Mouse (Mus musculus) forebrain, embryonic 10.5 days (tissue): ENCODE data around the gene Adcy5. TPM values are rescaled to one million over a fixed set of nuclear protein-coding genes. Genes with fewer than 3 reads are reported as not detected.

Experiments used
- DNase-seq: peaks from one replicate; pipeline ENCODE4 v3.0.0-alpha.2; 2017; ENCODE audit warnings: low spot score; ENCODE audit errors: extremely low spot score
- H3K27ac ChIP-seq: fragments of 300-500 bp; sonication (generic); 2 replicates; pipeline ENCODE4 v1.5.1; 2016; ENCODE audit warnings: mild to moderate bottlenecking
- H3K27me3 ChIP-seq: fragments of 300-500 bp; sonication (generic); 2 replicates; pipeline ENCODE4 v1.6.1; 2016; ENCODE audit warnings: mild to moderate bottlenecking; ENCODE audit not compliant: poor library complexity, severe bottlenecking
- H3K36me3 ChIP-seq: fragments of 300-500 bp; sonication (generic); replicated peaks from 2 replicates; pipeline ENCODE4 v1.6.1; 2016; ENCODE audit warnings: mild to moderate bottlenecking, moderate library complexity
- H3K4me1 ChIP-seq: fragments of 300-500 bp; sonication (generic); 2 replicates; pipeline ENCODE4 v1.6.1; 2016
- H3K4me3 ChIP-seq: fragments of 300-500 bp; sonication (generic); 2 replicates; pipeline ENCODE4 v1.5.1; 2016; ENCODE audit warnings: mild to moderate bottlenecking, moderate library complexity
- H3K9me3 ChIP-seq: fragments of 300-500 bp; sonication (generic); 2 replicates; pipeline ENCODE4 v1.6.1; 2016; ENCODE audit warnings: mild to moderate bottlenecking, moderate library complexity
- WGBS: fragments of 180-500 bp; shearing (Covaris S2); methylation state at CpG from one replicate; pipeline ENCODE4 v1.1.7; 2016; 5-methylcytosine and 5-hydroxymethylcytosine counted together
- polyA plus RNA-seq: library from polyadenylated mRNA; unstranded; fragments of >200 nt; fragmentation: Nextera tagmentation; extraction: Ambion mirVana; gene quantifications from 2 replicates; pipeline ENCODE4 v1.2.1, GENCODE M21; 2016

The Adcy5 gene
- polyA plus RNA-seq, 1 experiment from 2014 or later: 0.67 TPM

DNA sequence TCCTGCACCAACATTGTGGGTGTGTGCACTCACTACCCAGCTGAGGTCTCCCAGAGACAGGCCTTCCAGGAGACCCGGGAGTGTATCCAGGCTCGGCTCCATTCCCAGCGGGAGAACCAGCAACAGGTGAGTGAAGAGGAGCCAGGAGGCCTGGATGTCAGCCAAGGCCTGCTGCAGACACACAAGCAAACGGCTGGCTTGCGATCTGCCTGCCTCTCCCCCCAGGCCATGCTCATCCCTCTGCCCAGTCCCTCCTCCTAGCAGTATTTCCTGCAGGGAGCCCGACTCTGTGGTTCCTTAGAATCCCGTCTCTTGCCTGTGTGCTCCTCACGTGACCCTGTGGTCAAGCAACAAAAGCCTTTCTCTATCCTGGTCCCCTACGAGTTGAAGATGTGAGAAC, 94.1 kb downstream of the Adcy5 start:
- WGBS: 56% methylated on average over 9 of the region's 9 CpGs
- no peaks in the 10 kb centered on the region for H3K36me3 ChIP-seq
- no peak overlapping the region for H3K4me3 ChIP-seq
- no peaks in the 10 kb centered on the region for H3K9me3 ChIP-seq
- DNase-seq: no peak
- peaks cover 17% of the 10 kb centered on the region; the same call in 1 of the 2 replicates for H3K4me1 ChIP-seq
- no peak overlapping the region for H3K27ac ChIP-seq
- no peaks in the 10 kb centered on the region for H3K27me3 ChIP-seq

- Histone ChIP-seq H3K27ac (no peak overlapping the region), H3K4me1 (peaks cover 17% of the 10 kb centered on the region; the same call in 1 of the 2 replicates), H3K9me3 (no peaks in the 10 kb centered on the region), H3K36me3 (no peaks in the 10 kb centered on the region), H3K4me3 (no peak overlapping the region), H3K27me3 (no peaks in the 10 kb centered on the region)
- no peak for DNase-seq
- 91% methylated on average over 6 of the region's 6 CpGs for WGBS
These were observed 95.1 kb downstream of the Adcy5 start for GRCm38 (mm10) chr16:35249763-35250162.

DNA sequence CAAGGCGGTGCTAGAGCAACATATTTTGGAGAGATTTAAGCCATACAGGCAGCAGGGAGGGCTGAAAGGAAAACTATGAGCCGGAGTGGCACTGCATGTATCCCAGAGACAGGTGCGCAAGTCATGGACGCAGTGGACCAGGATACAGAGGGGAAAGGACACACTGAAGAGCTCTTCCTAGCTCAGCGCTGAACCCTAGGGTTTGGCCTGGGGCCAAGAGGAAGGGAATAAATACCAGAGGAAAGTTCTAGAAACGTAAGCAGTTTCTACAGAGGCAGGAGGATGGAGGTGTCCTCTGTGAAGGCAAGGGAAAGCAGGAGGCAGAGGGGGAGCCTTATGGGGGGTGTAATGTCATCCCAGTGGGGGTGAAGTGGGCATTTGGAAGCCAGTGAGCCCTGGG, 97.0 kb downstream of the Adcy5 start:
- Histone ChIP-seq H3K9me3 (no peaks in the 10 kb centered on the region), H3K27ac (no peak overlapping the region), H3K27me3 (no peaks in the 10 kb centered on the region), H3K4me1 (peaks cover 17% of the 10 kb centered on the region; the same call in 1 of the 2 replicates), H3K4me3 (no peak overlapping the region), H3K36me3 (no peaks in the 10 kb centered on the region)
- DNase-seq: no peak
- 93% methylated on average over 6 of the region's 6 CpGs for WGBS

DNA sequence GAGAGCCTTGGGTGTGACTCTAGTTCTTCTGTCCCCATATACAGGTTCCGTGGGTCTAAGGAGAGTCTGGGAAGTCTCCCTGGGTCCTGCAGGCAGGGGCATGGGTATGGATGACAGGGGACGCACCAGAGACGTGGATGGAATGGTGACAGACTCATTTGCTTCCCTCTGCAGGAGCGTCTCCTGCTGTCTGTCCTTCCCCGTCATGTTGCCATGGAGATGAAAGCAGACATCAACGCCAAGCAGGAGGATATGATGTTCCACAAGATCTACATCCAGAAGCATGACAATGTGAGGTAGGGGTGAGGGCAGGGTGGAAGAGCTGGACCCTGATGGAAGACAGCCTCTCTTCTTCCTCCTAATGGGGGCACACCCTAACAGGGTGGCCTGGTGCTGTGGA, 98.3 kb downstream of the Adcy5 start:
- H3K4me3 ChIP-seq: no peak overlapping the region
- WGBS: 77% methylated on average over 6 of the region's 6 CpGs
- H3K36me3 ChIP-seq: no peaks in the 10 kb centered on the region
- no peak overlapping the region for H3K27ac ChIP-seq
- H3K4me1 ChIP-seq: peaks cover 12% of the 10 kb centered on the region; the same call in 1 of the 2 replicates
- DNase-seq: no peak
- no peaks in the 10 kb centered on the region for H3K27me3 ChIP-seq
- no peaks in the 10 kb centered on the region for H3K9me3 ChIP-seq

- no peaks in the 10 kb centered on the region for H3K36me3 ChIP-seq
- no peak overlapping the region for H3K4me3 ChIP-seq
- no peak overlapping the region for H3K27ac ChIP-seq
- DNase-seq: no peak
- WGBS: 92% methylated on average over 11 of the region's 11 CpGs
- H3K4me1 ChIP-seq: peaks cover 6% of the 10 kb centered on the region; the same call in 1 of the 2 replicates
- H3K27me3 ChIP-seq: no peaks in the 10 kb centered on the region
- no peaks in the 10 kb centered on the region for H3K9me3 ChIP-seq
These were observed 101.3 kb downstream of the Adcy5 start for GRCm38 (mm10) chr16:35255981-35256380.

DNA sequence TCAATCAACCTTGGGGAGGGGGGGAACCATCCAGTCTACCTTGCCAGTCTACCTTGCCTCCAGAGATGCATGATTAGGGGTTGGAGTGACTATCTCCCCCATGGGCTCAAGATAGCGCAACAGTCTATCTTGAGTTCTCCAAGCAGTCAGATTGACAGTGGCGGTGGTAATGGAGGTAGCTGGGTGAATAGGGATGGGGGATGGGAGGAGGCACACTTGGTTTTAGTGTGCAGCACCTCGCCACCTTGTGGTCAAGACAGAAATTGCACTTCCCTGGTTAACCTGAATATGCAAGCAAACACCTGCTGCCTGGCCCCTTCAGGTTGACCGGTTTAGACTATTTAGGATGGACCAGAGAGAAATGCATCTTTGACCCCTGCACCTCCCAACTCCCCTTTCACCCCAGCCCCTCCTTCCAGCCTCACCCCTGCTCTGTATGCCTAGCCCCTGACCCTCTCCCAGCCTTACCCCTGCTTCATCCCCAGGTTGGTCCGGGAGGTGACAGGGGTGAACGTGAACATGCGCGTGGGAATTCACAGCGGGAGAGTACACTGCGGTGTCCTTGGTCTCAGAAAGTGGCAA, 115.8 kb downstream of the Adcy5 start:
- WGBS: 48% methylated on average over 10 of the region's 10 CpGs
- Histone ChIP-seq H3K4me1 (peaks cover 47% of the 10 kb centered on the region), H3K9me3 (no peaks in the 10 kb centered on the region), H3K27me3 (peaks cover 26% of the 10 kb centered on the region), H3K27ac (peak overlapping the region; percentile 30; the same call in 1 of the 2 replicates), H3K4me3 (no peak overlapping the region), H3K36me3 (no peaks in the 10 kb centered on the region)
- peak; percentile 79 for DNase-seq

DNA sequence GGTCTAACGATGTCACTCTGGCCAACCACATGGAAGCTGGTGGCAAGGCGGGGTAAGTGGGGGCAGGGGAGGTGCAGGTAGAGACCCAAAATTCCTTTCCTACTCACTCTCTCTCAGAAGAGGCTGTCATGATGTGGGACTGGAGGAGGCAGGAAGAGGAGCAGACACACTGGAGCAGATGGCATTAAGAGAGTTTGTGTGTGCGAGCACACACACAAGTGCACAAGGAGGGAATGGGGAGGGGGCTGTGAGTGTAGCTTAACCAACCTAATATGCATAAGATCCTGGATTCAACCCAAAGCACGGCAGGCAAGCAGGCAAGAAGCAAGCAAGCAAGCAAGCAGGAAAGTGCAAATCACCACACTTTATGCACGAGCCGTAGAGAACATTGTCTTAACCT, 116.3 kb downstream of the Adcy5 start:
- Histone ChIP-seq H3K27me3 (peaks cover 28% of the 10 kb centered on the region), H3K4me3 (no peak overlapping the region), H3K4me1 (peaks cover 42% of the 10 kb centered on the region), H3K36me3 (no peaks in the 10 kb centered on the region), H3K27ac (no peak overlapping the region), H3K9me3 (no peaks in the 10 kb centered on the region)
- WGBS: 77% methylated on average over 6 of the region's 6 CpGs
- no peak for DNase-seq

GRCm38 (mm10) chr16:35271572-35271971, 116.9 kb downstream of the Adcy5 start:
- no peaks in the 10 kb centered on the region for H3K9me3 ChIP-seq
- WGBS: 55% methylated on average over 4 of the region's 4 CpGs
- peaks cover 38% of the 10 kb centered on the region for H3K4me1 ChIP-seq
- no peak for DNase-seq
- H3K4me3 ChIP-seq: no peak overlapping the region
- no peaks in the 10 kb centered on the region for H3K36me3 ChIP-seq
- H3K27me3 ChIP-seq: peaks cover 30% of the 10 kb centered on the region
- H3K27ac ChIP-seq: 0 out of 2 replicates have a peak overlapping the region, but pooled peaks have one; percentile 33

GRCm38 (mm10) chr16:35272417-35272816, 117.7 kb downstream of the Adcy5 start:
- Histone ChIP-seq H3K27ac (no peak overlapping the region), H3K4me3 (no peak overlapping the region), H3K27me3 (peaks cover 33% of the 10 kb centered on the region), H3K4me1 (peaks cover 38% of the 10 kb centered on the region), H3K9me3 (no peaks in the 10 kb centered on the region), H3K36me3 (no peaks in the 10 kb centered on the region)
- no peak for DNase-seq
- WGBS: 40% methylated on average over 4 of the region's 4 CpGs

GRCm38 (mm10) chr16:35278166-35278565, 123.5 kb downstream of the Adcy5 start:
- peaks cover 10% of the 10 kb centered on the region for H3K4me1 ChIP-seq
- no peak for DNase-seq
- no peak overlapping the region for H3K4me3 ChIP-seq
- H3K27ac ChIP-seq: no peak overlapping the region
- no peaks in the 10 kb centered on the region for H3K9me3 ChIP-seq
- 87% methylated on average over 6 of the region's 6 CpGs for WGBS
- no peaks in the 10 kb centered on the region for H3K36me3 ChIP-seq
- peaks cover 25% of the 10 kb centered on the region for H3K27me3 ChIP-seq

GRCm38 (mm10) chr16:35282456-35282855, 127.8 kb downstream of the Adcy5 start:
- 86% methylated on average over 2 of the region's 2 CpGs for WGBS
- Histone ChIP-seq H3K27ac (no peak overlapping the region), H3K9me3 (no peaks in the 10 kb centered on the region), H3K4me3 (no peak overlapping the region), H3K4me1 (peaks cover 3% of the 10 kb centered on the region; the same call in 1 of the 2 replicates), H3K27me3 (no peaks in the 10 kb centered on the region), H3K36me3 (no peaks in the 10 kb centered on the region)
- no peak for DNase-seq

- peaks cover 13% of the 10 kb centered on the region; the same call in 1 of the 2 replicates for H3K4me1 ChIP-seq
- H3K36me3 ChIP-seq: no peaks in the 10 kb centered on the region
- WGBS: 86% methylated on average over 9 of the region's 9 CpGs
- H3K27me3 ChIP-seq: no peaks in the 10 kb centered on the region
- H3K4me3 ChIP-seq: no peak overlapping the region
- H3K9me3 ChIP-seq: no peaks in the 10 kb centered on the region
- H3K27ac ChIP-seq: 0 out of 2 replicates have a peak overlapping the region, but pooled peaks have one; percentile 20
- no peak for DNase-seq
These were observed 131.1 kb downstream of the Adcy5 start for GRCm38 (mm10) chr16:35285821-35286220.

DNA sequence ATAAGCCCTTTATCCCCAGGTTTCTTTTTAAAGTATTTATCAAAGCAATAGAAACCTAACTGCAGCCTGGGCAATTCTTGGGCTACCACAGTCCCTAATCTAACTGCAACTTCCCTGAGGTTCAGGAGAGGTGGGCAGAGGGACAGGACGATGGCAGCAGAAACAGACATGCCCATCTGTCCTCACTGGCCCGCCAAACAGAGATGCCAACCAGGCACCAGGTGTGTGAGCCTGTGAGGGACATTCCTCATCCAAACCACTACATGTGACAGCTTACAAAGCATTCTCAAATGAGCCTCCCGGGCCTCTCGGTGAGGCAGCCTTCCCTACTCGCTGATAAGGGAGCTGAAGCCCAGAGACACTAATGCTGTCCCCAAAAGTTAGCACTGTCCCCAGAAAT, 132.6 kb downstream of the Adcy5 start:
- no peak overlapping the region for H3K4me3 ChIP-seq
- peaks cover 13% of the 10 kb centered on the region; the same call in 1 of the 2 replicates for H3K4me1 ChIP-seq
- no peaks in the 10 kb centered on the region for H3K9me3 ChIP-seq
- WGBS: 93% methylated on average over 5 of the region's 5 CpGs
- H3K27ac ChIP-seq: no peak overlapping the region
- H3K36me3 ChIP-seq: no peaks in the 10 kb centered on the region
- no peaks in the 10 kb centered on the region for H3K27me3 ChIP-seq
- DNase-seq: no peak
